10 mouse cellular contexts compared by ENCODE assay signal in genomic region chr13:97867322-97867962, GRCm38 (mm10).
DNase-seq lines count a peak whose midpoint lies in the region; ATAC-seq lines count a peak whose summit lies in the region.
"Had no signal": no experiment of that assay in that cellular context is flagged by ENCODE, and none has a peak within 500 bp of the region (broad histone marks: within the 10 kb centered on the region; RNA-seq: fewer than 3 reads in every experiment).

No protein-coding gene starts in this region.

- H3K27ac ChIP-seq in limb, embryonic 12.5 days = peak overlapping the region; percentile 62
- no peak overlapping the region for H3K27ac ChIP-seq in forebrain, embryonic 13.5 days

- no peaks in the 10 kb centered on the region for H3K36me3 ChIP-seq in limb, embryonic 12.5 days
- H3K36me3 ChIP-seq in forebrain, embryonic 13.5 days (ENCODE audit: poor library complexity, severe bottlenecking) = no peaks in the 10 kb centered on the region

- 35% methylated on average over 13 of the region's 13 CpGs for WGBS in limb, embryonic 12.5 days
- 72% methylated on average over 13 of the region's 13 CpGs for WGBS in forebrain, embryonic 13.5 days

- ATAC-seq in limb, embryonic 12.5 days (ENCODE audit: insufficient number of reproducible peaks, insufficient read depth, low FRiP score, low TSS enrichment, low read depth) = 0 out of 2 replicates have a peak, but pooled peaks have one; percentile 26
- no peak for ATAC-seq in inflammation-experienced regulatory T-cells, adult 6 months
- ATAC-seq in forebrain, embryonic 13.5 days = no peak

- no peak overlapping the region for H3K4me2 ChIP-seq in limb, embryonic 12.5 days
- no peak overlapping the region for H3K4me2 ChIP-seq in forebrain, embryonic 13.5 days

- DNase-seq in ES-CJ7 (ENCODE audit: low read depth, low spot score) = peak; percentile 37
- DNase-seq in adrenal gland, adult 2 months = peak; percentile 45
- peak; percentile 18 to 23 for DNase-seq in heart, postnatal 14 days
- DNase-seq in frontal cortex, postnatal 10 days (ENCODE audit: low spot score in 2 of 2) = no peak
- no peak for DNase-seq in left cerebral cortex, adult 11 months (ENCODE audit: low spot score)
- DNase-seq: cerebellum, postnatal 25 days; thymus, postnatal 36 days had no signal

- no peak overlapping the region for H3K4me3 ChIP-seq in limb, embryonic 12.5 days (replicated peaks)
- H3K4me3 ChIP-seq in forebrain, embryonic 13.5 days = no peak overlapping the region

- H3K9ac ChIP-seq in limb, embryonic 12.5 days (replicated peaks) = no peak overlapping the region
- H3K9ac ChIP-seq in forebrain, embryonic 13.5 days = no peak overlapping the region

- intact Hi-C loops in heart, postnatal 14 days (cut with DNase I) = no loop called here

- no peaks in the 10 kb centered on the region for H3K9me3 ChIP-seq in limb, embryonic 12.5 days
- no peaks in the 10 kb centered on the region for H3K9me3 ChIP-seq in forebrain, embryonic 13.5 days (replicated peaks)

- H3K4me1 ChIP-seq in limb, embryonic 12.5 days (replicated peaks) = peaks cover 31% of the 10 kb centered on the region
- 0 out of 2 replicates have a peak, but pooled peaks cover 3% of the 10 kb centered on the region for H3K4me1 ChIP-seq in forebrain, embryonic 13.5 days

- H3K27me3 ChIP-seq in limb, embryonic 12.5 days = no peaks in the 10 kb centered on the region
- H3K27me3 ChIP-seq in forebrain, embryonic 13.5 days = no peaks in the 10 kb centered on the region

Comparison
In these comparisons a context has a peak if more than half of its experiments do, and no peak if none do; other contexts are left out.
1. DNase-seq: peak in ES-CJ7 (single experiment), adrenal gland, adult 2 months (single experiment) and heart, postnatal 14 days (2 of 2); none in frontal cortex, postnatal 10 days (0 of 2) and left cerebral cortex, adult 11 months (single experiment).